Mouse (Mus musculus) ZHBTc4 (cell line): ENCODE results near the gene Krtap5-1.
A peak's percentile ranks its signal among the peaks of the same experiment; 100 is the strongest.
"Not testable (repeated sequence)": the region's sequence is repeated elsewhere in the genome, so short reads cannot be mapped to it uniquely, and the experiment has no call there.

Experiments
- DNase-seq: peaks from one replicate; pipeline ENCODE4 v3.0.0-alpha.2; 2011; ENCODE audit warnings: low read depth, low spot score

Gene Krtap5-1

GRCm38 (mm10) chr7:142297018-142297417 lies at the start of gene Krtap5-1:
Gene Krtap5-1 (minus strand): TSS chr7:142297118.
- not testable (repeated sequence) for DNase-seq

DNA sequence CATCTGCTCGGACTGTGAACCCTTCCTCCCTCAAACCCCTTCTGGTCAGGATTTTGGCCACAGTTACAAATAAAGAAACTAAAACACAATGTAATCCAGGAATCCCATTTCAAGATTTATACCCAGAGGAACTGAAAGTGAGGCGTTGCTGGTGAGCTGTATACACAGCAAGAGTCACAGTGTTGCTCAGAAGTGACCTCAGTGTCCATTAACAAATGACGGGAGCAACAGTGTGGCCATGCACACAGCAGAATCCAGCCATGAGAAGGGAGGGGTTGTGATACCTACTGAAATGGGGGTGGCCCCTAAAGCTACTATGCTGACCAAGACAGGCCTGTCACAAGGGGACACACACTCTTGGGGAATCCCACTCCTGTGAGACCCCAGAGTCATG lies 45.3 kb upstream of the Krtap5-1 start:
- DNase-seq = no peak

DNA sequence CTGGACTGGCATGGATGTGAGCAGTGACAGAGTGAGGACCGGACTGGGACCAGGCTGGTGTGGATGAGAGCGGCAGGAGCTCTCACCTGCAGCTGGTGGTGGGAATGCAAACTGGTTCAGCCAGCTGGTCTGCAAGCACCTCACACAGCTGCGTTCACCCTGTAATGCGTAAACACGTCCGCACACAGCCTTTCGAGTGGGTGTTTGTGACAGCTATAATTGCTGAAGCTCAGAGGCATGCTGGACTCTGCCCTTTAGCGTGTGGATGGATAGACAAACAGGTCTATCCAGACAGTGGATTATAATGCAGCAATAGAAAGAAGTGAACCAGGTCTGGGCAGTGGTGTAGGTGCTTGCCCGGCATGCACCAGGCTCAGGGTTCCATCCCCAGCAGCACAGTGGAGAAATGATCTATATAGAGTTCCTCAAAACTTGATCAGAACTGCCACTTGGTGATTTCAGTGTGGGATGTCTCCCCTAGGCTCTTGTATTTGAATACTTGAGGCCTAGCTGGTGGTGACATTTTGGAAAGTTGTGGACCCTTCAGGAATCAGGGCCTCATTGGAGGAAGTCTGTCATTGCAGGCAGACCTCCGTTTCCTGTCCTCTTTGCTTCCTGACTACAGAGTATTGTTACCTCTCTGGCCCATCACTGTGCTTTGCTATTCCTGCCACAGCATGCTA lies 44.8 kb upstream of the Krtap5-1 start:
- no peak for DNase-seq

DNA sequence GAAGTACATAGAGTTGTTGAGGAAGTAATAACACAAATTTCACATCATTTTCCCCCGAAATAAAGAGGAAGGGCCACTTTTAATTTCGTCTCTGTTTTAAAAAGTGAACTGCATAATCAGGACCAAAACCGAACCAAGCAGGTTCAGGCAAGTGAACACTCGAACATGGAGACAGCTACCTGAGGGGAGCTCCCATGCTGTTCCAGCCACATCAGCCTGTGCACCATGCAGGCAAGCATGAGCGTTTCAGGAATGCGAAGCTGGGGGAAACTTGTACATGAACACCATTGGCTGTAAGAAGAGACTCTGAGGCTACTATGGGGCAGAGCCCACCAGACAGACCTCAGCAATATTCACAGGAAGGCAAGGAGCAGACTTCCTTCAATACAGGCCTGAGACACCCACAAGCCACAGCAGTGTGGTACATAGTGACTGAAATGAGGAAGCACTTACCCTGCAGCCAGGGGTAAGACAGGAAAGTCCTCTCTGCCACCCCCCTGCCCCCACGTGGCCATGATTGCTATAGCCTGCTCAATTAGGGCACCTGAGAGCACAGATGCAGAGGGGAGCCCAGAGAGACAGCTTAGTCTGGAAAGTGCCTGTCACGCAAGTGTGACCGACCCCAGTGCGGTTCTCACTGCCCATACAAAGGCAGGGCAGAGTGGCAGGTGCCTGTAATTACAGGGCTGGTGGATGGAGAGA lies 43.5 kb upstream of the Krtap5-1 start:
- DNase-seq = no peak

DNA sequence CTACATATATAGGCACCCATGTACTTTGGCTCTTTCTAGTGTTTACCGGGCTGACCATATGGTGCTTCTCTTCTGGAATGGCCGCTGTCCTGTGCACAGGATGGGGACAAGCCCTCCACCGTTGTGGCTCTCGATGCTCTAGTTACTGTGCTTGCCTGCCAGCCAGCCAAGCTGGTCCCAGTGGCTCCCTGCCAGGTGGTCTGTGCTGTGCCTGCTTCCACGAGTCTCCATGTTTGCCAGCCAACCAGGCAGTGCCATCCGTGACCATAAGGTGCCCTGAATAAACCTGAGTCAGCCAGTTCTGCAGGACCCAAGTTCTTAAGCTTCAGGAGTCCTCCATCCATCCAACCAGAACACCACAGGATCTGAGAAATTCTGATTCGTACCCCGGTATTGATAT lies 38.2 kb upstream of the Krtap5-1 start:
- no peak for DNase-seq

DNA sequence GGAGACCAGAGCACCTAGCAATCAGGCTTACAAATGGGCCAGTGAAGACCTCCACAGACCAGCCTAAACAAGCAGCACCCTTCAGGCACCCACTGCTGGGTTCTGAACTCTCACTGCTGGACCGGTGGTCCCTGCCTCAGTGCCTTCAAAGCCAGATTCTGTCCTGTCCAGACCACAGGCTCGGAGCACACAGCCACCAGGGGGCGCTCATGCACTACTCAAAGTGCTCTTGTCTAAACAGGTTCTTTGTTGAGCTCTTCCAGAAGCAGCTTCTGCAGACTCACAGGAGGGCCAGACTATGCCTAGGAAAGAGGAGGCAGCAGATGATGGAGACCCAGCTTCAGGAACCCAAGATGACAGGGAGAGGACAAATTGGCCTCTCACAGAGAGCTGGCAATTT lies 37.3 kb upstream of the Krtap5-1 start:
- DNase-seq = peak; percentile 85

DNA sequence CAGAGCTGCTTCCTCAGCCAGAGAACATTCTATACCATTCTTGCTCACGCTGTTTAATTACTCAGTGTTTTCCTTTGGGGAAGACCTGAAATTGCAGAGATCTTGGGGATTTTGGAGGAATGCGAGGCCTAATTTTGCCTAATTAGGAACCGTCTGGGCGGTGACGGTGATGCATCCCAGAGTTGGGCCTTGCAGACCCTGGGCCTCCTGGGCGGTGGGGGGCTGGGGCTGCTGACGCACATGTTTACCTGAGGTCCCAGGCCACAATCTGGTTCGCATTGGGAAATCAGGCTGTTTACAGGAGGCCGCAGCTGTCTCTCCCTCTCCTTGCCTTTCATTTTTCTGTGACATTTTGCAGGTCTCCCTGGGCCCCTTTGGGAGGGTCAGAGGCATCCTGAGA lies 35.8 kb upstream of the Krtap5-1 start:
- DNase-seq = not testable (repeated sequence)

DNA sequence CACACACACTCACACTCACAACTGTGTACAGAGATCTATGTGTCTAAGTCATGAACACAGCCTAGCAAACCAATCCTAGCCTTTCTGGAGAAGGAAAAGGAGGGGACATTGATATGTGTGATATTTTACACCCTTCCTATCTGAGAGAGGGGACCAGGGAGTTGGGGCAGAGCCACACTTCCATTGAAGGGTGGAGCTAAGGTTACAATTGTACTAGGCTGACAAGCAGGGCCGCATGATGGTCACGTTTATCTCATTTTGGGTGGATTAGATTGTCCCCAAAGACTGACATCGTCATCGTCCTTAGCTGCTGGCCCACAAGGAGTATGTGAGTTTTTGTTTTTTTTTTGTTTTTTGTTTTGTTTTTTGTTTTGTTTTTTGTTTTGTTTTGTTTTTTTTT lies 34.4 kb upstream of the Krtap5-1 start:
- DNase-seq = no peak

DNA sequence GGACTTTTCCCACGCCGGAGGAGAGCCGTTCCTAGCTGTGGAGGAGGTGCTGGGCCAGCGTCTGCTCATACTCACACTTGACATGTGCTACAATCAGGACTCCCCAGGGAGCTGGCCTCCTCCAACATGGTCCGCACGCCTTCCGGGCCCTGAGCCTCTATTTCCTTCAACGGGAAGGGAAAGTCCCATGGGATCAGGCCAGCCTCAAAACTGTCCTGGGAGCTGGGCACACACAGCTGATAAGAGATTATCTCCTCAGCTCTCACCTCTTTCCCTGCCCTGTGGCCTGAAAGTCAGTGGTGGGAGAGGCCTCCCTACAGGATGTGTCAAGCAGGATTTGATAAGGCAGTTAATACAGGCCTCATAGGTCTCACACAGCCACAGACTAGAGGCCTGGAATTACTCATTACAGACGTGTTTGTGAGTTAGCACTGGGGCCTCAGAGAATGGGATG lies 33.4 kb upstream of the Krtap5-1 start:
- DNase-seq = no peak

- no peak for DNase-seq
Measured at GRCm38 (mm10) chr7:142328507-142328906, 31.6 kb upstream of the Krtap5-1 start.

GRCm38 (mm10) chr7:142326714-142327445 lies 30.0 kb upstream of the Krtap5-1 start:
- DNase-seq = no peak

GRCm38 (mm10) chr7:142323396-142324117 lies 26.6 kb upstream of the Krtap5-1 start:
- no peak for DNase-seq

DNA sequence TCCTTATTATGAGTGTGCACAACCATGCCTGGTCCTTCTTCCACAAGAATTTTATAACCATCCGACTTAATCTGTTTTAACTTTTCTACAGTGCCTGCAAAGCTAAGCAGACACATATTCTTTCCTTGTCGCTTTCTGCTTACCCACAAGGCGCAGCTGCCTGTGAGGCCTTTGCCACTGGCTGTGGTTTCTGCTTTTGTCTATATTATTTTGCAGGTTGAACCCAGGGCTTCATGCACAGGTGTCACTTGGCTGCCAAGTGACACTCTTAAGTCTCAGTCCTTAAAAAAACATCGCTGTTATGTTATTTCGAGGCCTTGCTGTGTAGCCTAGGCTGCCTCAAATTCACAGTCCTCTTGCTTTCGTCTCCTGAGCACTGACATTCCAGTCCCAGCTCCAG lies 25.7 kb upstream of the Krtap5-1 start:
- no peak for DNase-seq

DNA sequence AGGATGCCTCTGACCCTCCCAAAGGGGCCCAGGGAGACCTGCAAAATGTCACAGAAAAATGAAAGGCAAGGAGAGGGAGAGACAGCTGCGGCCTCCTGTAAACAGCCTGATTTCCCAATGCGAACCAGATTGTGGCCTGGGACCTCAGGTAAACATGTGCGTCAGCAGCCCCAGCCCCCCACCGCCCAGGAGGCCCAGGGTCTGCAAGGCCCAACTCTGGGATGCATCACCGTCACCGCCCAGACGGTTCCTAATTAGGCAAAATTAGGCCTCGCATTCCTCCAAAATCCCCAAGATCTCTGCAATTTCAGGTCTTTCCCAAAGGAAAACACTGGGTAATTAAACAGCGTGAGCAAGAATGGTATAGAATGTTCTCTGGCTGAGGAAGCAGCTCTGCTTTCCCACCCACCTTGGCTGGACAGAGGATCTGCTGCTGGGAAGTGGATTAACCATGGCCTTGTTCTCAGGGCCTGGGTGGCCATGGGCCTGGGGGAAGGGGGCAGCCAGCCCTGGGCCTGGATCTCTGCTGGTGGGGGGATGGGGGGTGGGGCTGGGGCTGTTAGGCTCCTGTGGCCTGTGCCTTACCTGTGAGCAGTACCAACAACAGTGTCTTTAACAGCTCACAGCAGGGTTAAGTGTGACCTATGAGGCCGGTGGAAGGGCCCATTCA lies 24.9 kb upstream of the Krtap5-1 start:
- DNase-seq = not testable (repeated sequence)

DNA sequence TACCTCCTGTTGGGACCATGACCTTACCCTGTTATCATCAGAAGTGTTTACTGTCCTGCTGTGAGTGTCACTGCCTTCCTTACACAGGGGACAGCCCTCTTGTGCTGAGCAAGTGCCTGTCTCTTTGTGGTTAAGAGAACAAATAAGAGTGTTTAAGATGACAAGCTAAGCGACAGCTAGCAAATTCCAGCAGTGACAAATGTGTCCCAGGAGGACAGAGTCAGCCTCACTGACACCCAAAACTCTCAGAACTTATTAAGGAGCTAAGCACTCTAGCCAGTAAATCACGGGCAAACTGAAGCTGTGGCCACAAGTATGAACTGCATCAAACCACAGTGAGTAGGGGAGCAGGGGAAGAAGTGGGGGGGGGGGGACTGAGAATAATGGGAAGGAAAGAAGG lies 24.0 kb upstream of the Krtap5-1 start:
- no peak for DNase-seq

- DNase-seq = no peak
Measured at GRCm38 (mm10) chr7:142319124-142319523, 22.2 kb upstream of the Krtap5-1 start.

DNA sequence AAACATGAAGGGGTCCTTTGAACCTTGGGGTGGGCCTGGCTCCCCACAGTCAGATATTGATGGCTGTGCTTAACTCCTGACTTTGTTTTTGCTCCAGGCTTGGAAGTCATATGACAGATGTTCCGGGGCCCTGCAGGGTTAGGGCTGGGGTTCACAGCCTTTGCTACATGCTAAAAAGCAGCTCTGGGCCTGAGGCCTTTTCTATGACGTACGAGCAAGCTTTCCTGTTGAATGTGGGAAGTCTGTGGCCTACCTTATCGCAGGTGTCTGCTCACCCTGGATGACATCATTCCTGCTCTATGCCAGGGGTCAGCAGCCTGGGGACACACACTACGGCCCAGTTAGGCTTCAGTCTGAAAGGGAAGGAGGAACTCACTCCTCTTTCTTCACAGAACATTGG lies 20.3 kb upstream of the Krtap5-1 start:
- DNase-seq = no peak

DNA sequence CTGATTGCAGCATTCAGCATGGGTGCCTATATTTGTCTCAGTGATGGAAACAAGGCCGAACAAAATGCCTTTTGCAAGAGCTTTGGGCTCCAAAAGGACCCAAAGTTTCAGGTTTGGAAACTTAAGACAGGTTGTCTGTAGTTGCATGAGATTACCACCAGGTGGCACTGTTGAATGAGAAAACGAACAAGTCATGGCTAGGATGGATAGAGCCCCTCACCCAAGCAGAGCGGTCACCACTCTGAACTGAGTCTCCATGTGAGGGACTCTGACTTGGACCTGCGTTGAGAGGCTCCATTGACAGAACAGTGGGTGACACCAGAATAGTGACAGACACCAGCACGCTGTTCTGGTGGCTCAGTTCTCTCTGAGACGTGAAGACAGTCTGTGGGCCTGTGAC lies 19.6 kb upstream of the Krtap5-1 start:
- peak; percentile 54 for DNase-seq

GRCm38 (mm10) chr7:142314600-142315285 lies 17.8 kb upstream of the Krtap5-1 start:
- DNase-seq = no peak

DNA sequence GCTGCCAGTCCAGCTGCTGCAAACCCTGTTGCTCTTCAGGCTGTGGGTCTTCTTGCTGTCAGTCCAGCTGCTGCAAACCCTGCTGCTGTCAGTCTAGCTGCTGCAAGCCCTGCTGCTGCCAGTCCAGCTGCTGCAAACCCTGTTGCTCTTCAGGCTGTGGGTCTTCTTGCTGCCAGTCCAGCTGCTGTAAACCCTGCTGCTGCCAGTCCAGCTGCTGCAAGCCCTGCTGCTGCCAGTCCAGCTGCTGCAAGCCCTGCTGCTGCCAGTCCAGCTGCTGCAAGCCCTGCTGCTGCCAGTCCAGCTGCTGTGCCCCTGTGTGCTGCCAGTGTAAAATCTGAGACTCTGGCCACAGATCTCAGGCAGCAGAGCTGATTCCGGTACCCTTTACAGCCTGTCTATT lies 7.0 kb upstream of the Krtap5-1 start:
- not testable (repeated sequence) for DNase-seq

DNA sequence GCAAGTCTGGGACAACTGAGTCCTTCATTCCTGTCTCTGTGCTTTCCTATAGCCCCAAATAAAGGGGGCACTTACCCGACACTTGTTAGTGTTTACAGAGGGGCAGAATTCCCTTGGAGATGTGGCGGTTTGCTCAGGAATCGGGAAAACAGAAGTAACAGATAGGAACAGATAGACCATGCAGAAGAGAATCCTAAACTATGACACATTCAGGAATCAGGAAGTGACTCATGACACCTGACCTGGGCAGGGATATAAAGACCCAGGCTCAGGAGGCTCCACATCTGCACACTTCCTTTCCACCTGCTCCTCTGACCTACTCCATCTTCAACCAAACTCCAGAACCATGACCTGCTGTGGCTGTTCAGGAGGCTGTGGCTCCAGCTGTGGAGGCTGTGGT lies 6.3 kb upstream of the Krtap5-1 start, which contains the start of gene Krtap5-4:
TSS of gene Krtap5-4 (plus strand) at position 301 of the 400 bp plus-strand sequence.
- DNase-seq = no peak
